ENCODE assay signal across 25 mouse cellular contexts in the genomic region with DNA sequence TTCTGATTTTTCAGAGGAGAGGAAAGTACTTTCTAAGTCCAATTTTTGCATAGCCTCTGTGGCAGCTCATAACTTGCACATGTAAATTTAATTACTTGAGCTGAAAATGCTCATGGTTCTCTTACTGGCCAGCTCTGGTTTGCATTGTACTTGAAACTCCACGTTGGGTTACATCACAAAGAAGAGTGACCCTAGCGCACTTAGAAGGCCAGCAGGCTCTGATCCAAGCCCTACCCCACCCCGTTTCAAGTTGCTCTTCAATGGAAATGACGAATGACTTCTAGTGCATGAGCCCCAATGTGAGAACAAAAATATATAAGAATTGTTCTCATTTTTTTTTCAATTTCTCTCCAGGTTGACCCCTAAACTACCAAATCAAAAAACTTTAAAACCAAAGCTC.
A peak's percentile ranks its signal among the peaks of the same experiment; 100 is the strongest.
DNase-seq lines count a peak whose midpoint lies in the region; ATAC-seq and TF ChIP-seq lines count a peak whose summit lies in the region.
"Had no signal": no experiment of that assay in that cellular context is flagged by ENCODE, and none has a peak within 500 bp of the region (broad histone marks: within the 10 kb centered on the region; RNA-seq: fewer than 3 reads in every experiment).

No protein-coding gene starts in this region.

- H3K4me1 ChIP-seq in kidney, postnatal 0 days (replicated peaks; ENCODE audit: insufficient read depth, low read length), result no peaks in the 10 kb centered on the region
- H3K4me1 ChIP-seq in lung, embryonic 16.5 days (replicated peaks; ENCODE audit: control insufficient read depth, insufficient read depth, low read length), result peaks cover 9% of the 10 kb centered on the region
- H3K4me1 ChIP-seq: embryonic facial prominence, embryonic 15.5 days; hindbrain, embryonic 10.5 days had no signal

- H3K9me3 ChIP-seq in kidney, postnatal 0 days (replicated peaks; ENCODE audit: low read length), result no peaks in the 10 kb centered on the region
- H3K9me3 ChIP-seq in lung, embryonic 16.5 days (ENCODE audit: control insufficient read depth, low read length), result no peaks in the 10 kb centered on the region; the same call in 1 of the 2 replicates
- H3K9me3 ChIP-seq: embryonic facial prominence, embryonic 12.5 days; embryonic facial prominence, embryonic 15.5 days; heart, embryonic 12.5 days; heart, embryonic 15.5 days; hindbrain, embryonic 10.5 days; hindbrain, embryonic 13.5 days had no signal

- ATAC-seq in kidney, postnatal 0 days (replicated peaks; ENCODE audit: low FRiP score, low read depth), result no peak
- peak; percentile 50; the same call in 1 of the 2 replicates for ATAC-seq in lung, embryonic 16.5 days (ENCODE audit: low read depth)
- ATAC-seq in cerebellum, adult (ENCODE audit: insufficient number of reproducible peaks, low FRiP score, low TSS enrichment), result no peak
- ATAC-seq: activated CD4-positive, CD25-positive, alpha-beta regulatory T cell, adult 4 months; CD4-positive, CD25-positive, alpha-beta regulatory T cell, adult 4 months; forebrain, embryonic 14.5 days; hindbrain, embryonic 16.5 days had no signal

- 36% methylated on average over 4 of the region's 4 CpGs for WGBS in kidney, postnatal 0 days
- WGBS in lung, embryonic 16.5 days, result 15% methylated on average over 4 of the region's 4 CpGs

- no peak overlapping the region for H3K27ac ChIP-seq in kidney, postnatal 0 days
- no peak overlapping the region for H3K27ac ChIP-seq in lung, embryonic 16.5 days (ENCODE audit: low read length)
- H3K27ac ChIP-seq: embryonic facial prominence, embryonic 12.5 days; embryonic facial prominence, embryonic 15.5 days; heart, embryonic 15.5 days; hindbrain, embryonic 10.5 days; hindbrain, embryonic 13.5 days had no signal

- no peaks in the 10 kb centered on the region for H3K27me3 ChIP-seq in kidney, postnatal 0 days (ENCODE audit: insufficient read depth, low read length)
- H3K27me3 ChIP-seq in lung, embryonic 16.5 days (ENCODE audit: control insufficient read depth, insufficient read depth, low read depth, low read length), result no peaks in the 10 kb centered on the region
- H3K27me3 ChIP-seq: embryonic facial prominence, embryonic 12.5 days; embryonic facial prominence, embryonic 15.5 days; heart, embryonic 12.5 days; heart, embryonic 15.5 days; hindbrain, embryonic 13.5 days had no signal

- DNase-seq in kidney, postnatal 0 days (ENCODE audit: low spot score), result peak; percentile 10
- DNase-seq in kidney, adult 11 months, result no peak
- DNase-seq in lung, postnatal 14 days, result peak; percentile 21
- peak; percentile 17 to 43 for DNase-seq in lung, postnatal 4 days
- no peak for DNase-seq in T-cell, adult 2 months (ENCODE audit: low spot score)
- DNase-seq: adrenal gland, adult 8-10 months; adrenal gland, postnatal 25 days; cerebellum, adult 11 months; cerebellum, adult 2 months; cerebellum, adult 9-11 months; cerebellum, postnatal 25 days; gastrocnemius, postnatal 10 days; heart, postnatal 36 days had no signal

- no peak for TF ChIP-seq CTCF in kidney, postnatal 0 days (IDR thresholded peaks at IDR 0.05; ENCODE audit: low read depth)

- H3K9ac ChIP-seq in kidney, postnatal 0 days (ENCODE audit: low read depth, low read length), result no peak overlapping the region
- no peak overlapping the region for H3K9ac ChIP-seq in lung, embryonic 16.5 days (ENCODE audit: low read length)
- H3K9ac ChIP-seq: embryonic facial prominence, embryonic 12.5 days; embryonic facial prominence, embryonic 15.5 days; heart, embryonic 12.5 days; heart, embryonic 15.5 days; hindbrain, embryonic 13.5 days had no signal

- no peaks in the 10 kb centered on the region for H3K36me3 ChIP-seq in kidney, postnatal 0 days (ENCODE audit: insufficient read depth, low read length)
- no peaks in the 10 kb centered on the region for H3K36me3 ChIP-seq in lung, embryonic 16.5 days (ENCODE audit: control insufficient read depth, insufficient read depth, low read length)
- H3K36me3 ChIP-seq: embryonic facial prominence, embryonic 12.5 days; embryonic facial prominence, embryonic 15.5 days; heart, embryonic 12.5 days; heart, embryonic 15.5 days; hindbrain, embryonic 10.5 days; hindbrain, embryonic 13.5 days had no signal

- no peak overlapping the region for H3K4me2 ChIP-seq in kidney, postnatal 0 days (ENCODE audit: low read length)
- no peak overlapping the region for H3K4me2 ChIP-seq in lung, embryonic 16.5 days (ENCODE audit: low read depth, low read length)
- H3K4me2 ChIP-seq: embryonic facial prominence, embryonic 12.5 days; embryonic facial prominence, embryonic 15.5 days; heart, embryonic 12.5 days; heart, embryonic 15.5 days; hindbrain, embryonic 13.5 days had no signal

- no peak overlapping the region for H3K4me3 ChIP-seq in kidney, postnatal 0 days (replicated peaks; ENCODE audit: low read depth, low read length)
- H3K4me3 ChIP-seq in lung, embryonic 16.5 days (ENCODE audit: low read length), result no peak overlapping the region
- H3K4me3 ChIP-seq: embryonic facial prominence, embryonic 12.5 days; embryonic facial prominence, embryonic 15.5 days; heart, embryonic 12.5 days; heart, embryonic 15.5 days; hindbrain, embryonic 10.5 days; hindbrain, embryonic 13.5 days had no signal

Comparison
In these comparisons a context has a peak if more than half of its experiments do, and no peak if none do; other contexts are left out.
1. DNase-seq: peak in kidney, postnatal 0 days (single experiment), lung, postnatal 14 days (single experiment) and lung, postnatal 4 days (2 of 2); none in kidney, adult 11 months (single experiment) and T-cell, adult 2 months (single experiment).